Mouse (Mus musculus) macrophage (primary cell): ENCODE data around the gene Ttll8. TPM values are rescaled to one million over a fixed set of nuclear protein-coding genes. Genes with fewer than 3 reads are reported as not detected.
A peak's percentile ranks its signal among the peaks of the same experiment; 100 is the strongest.

Experiments
- H3K27ac ChIP-seq: fragments of 350-480 bp; formaldehyde crosslinking; 2 replicates; pipeline ENCODE4 v1.9.0; 2021
- H3K36me3 ChIP-seq: fragments of 350-480 bp; formaldehyde crosslinking; 2 replicates; pipeline ENCODE4 v1.9.0; 2021; ENCODE audit errors: inconsistent target
- H3K4me3 ChIP-seq: fragments of 350-480 bp; formaldehyde crosslinking; 2 replicates; pipeline ENCODE4 v1.9.0; 2021; ENCODE audit errors: inconsistent target
- H3K79me2 ChIP-seq: fragments of 350-480 bp; formaldehyde crosslinking; 2 replicates; pipeline ENCODE4 v1.9.0; 2021; ENCODE audit errors: inconsistent target
- WGBS: methylation state at CpG from one replicate; pipeline ENCODE4 v1.1.7; 2026; ENCODE audit warnings: inconsistent platforms; ENCODE audit not compliant: missing documents; 5-methylcytosine and 5-hydroxymethylcytosine counted together
- polyA plus RNA-seq: library from polyadenylated mRNA; stranded (reverse); fragments of 250-400 nt; gene quantifications from 3 replicates; pipeline ENCODE4 v1.2.4, GENCODE M21; 2018; ENCODE audit warnings: inconsistent platforms

Ttll8 gene
- polyA plus RNA-seq, 1 experiment from 2014 or later: not detected

GRCm38 (mm10) chr15:88943896-88944551, 10.2 kb downstream of the Ttll8 start:
- WGBS: 59% methylated on average over 5 of the region's 5 CpGs
- Histone ChIP-seq H3K27ac (no peak overlapping the region), H3K4me3 (no peak overlapping the region), H3K36me3 (no peaks in the 10 kb centered on the region), H3K79me2 (no peaks in the 10 kb centered on the region)

- WGBS: 88% methylated on average over 5 of the region's 5 CpGs
- no peaks in the 10 kb centered on the region for H3K36me3 ChIP-seq
These were observed 11.4 kb downstream of the Ttll8 start for GRCm38 (mm10) chr15:88942783-88943182.

GRCm38 (mm10) chr15:88937291-88937650, 16.9 kb downstream of the Ttll8 start:
- 95% methylated on average over 2 of the region's 2 CpGs for WGBS

More at GRCm38 (mm10) chr15:88942783-88943182, 11.4 kb downstream of the Ttll8 start:
- Histone ChIP-seq H3K4me3 (no peak overlapping the region), H3K27ac (no peak overlapping the region), H3K79me2 (no peaks in the 10 kb centered on the region)

DNA sequence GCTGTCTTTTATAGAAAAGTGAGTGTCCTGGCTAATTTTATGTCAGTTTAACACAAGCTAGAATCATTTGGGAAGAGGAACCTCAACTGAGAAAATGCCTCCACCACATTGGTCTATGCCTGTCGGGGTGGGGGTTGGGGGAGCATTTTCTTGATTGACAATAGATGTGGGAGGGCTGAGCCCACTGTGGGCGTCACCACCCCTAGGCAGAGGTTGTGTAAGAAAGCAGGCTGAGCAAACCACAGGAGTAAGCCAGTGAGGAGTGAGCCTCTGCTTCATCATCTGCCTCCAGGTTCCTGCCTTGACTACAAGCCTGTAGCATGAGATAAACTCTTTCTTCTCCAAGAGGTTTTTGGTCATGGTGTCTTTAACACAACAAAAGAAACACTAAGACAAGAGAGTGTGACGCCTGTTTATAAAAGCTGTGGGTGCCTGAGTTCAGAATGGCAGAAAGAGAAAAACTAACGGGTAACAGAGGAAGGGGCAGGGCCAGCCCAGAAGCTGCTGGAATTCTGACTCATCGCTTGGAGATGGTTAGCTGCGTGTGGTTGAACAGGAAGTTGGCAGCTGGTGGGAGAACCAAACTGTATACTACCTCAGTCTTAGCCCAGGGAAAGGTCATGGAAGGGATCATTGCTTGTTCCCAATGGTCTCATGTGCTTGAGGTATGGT, 17.5 kb downstream of the Ttll8 start:
- WGBS: 24% methylated on average over 6 of the region's 6 CpGs
- no peak overlapping the region for H3K4me3 ChIP-seq
- peak overlapping the region; percentile 36 for H3K27ac ChIP-seq
- no peaks in the 10 kb centered on the region for H3K79me2 ChIP-seq
- no peaks in the 10 kb centered on the region for H3K36me3 ChIP-seq

More at GRCm38 (mm10) chr15:88937291-88937650, 16.9 kb downstream of the Ttll8 start:
- Histone ChIP-seq H3K4me3 (no peak overlapping the region), H3K36me3 (no peaks in the 10 kb centered on the region), H3K79me2 (no peaks in the 10 kb centered on the region), H3K27ac (peak overlapping the region; percentile 36)

GRCm38 (mm10) chr15:88934141-88934540, 20.1 kb downstream of the Ttll8 start:
- WGBS: 52% methylated on average over 7 of the region's 7 CpGs

DNA sequence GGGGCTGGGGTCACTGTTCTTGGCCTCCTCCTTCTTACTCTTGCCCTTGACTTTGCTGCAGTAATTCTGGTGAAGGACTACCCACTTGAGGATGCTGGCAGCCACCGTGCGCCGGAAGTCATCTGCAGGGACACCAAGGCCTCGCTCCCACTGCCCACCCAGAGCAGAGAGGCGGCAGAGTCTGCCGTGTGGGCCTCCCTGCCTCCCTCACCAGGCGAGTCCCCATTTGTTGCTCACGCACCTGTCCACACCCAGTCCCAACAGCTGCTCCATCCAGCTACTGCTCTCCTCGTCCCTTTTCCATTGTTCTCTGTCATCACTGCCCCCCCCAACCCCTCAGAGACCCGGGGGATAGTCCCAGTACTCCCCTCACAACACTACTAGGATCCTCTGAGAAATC, 21.6 kb downstream of the Ttll8 start:
- no peak overlapping the region for H3K27ac ChIP-seq
- no peaks in the 10 kb centered on the region for H3K36me3 ChIP-seq
- 94% methylated on average over 10 of the region's 10 CpGs for WGBS
- H3K79me2 ChIP-seq: no peaks in the 10 kb centered on the region
- H3K4me3 ChIP-seq: no peak overlapping the region

More at GRCm38 (mm10) chr15:88934141-88934540, 20.1 kb downstream of the Ttll8 start:
- Histone ChIP-seq H3K27ac (no peak overlapping the region), H3K4me3 (no peak overlapping the region), H3K79me2 (no peaks in the 10 kb centered on the region), H3K36me3 (no peaks in the 10 kb centered on the region)

GRCm38 (mm10) chr15:88921992-88922310, 32.3 kb downstream of the Ttll8 start:
- no peaks in the 10 kb centered on the region for H3K36me3 ChIP-seq
- 77% methylated on average over 6 of the region's 6 CpGs for WGBS
- no peak overlapping the region for H3K27ac ChIP-seq
- H3K4me3 ChIP-seq: no peak overlapping the region
- no peaks in the 10 kb centered on the region for H3K79me2 ChIP-seq

- no peak overlapping the region for H3K4me3 ChIP-seq
- no peaks in the 10 kb centered on the region for H3K79me2 ChIP-seq
- 29% methylated on average over 12 of the region's 12 CpGs for whole genome bisulfite sequencing
- no peaks in the 10 kb centered on the region for H3K36me3 ChIP-seq
- H3K27ac ChIP-seq: no peak overlapping the region
These were observed 32.9 kb downstream of the Ttll8 start for GRCm38 (mm10) chr15:88921131-88921991.

GRCm38 (mm10) chr15:88920065-88920464, 34.2 kb downstream of the Ttll8 start:
- H3K36me3 ChIP-seq: no peaks in the 10 kb centered on the region
- WGBS: 77% methylated on average over 1 of the region's 1 CpGs
- no peaks in the 10 kb centered on the region for H3K79me2 ChIP-seq
- H3K27ac ChIP-seq: no peak overlapping the region
- no peak overlapping the region for H3K4me3 ChIP-seq

- WGBS: 88% methylated on average over 10 of the region's 12 CpGs
- H3K79me2 ChIP-seq: no peaks in the 10 kb centered on the region
- no peak overlapping the region for H3K27ac ChIP-seq
- no peaks in the 10 kb centered on the region for H3K36me3 ChIP-seq
- H3K4me3 ChIP-seq: no peak overlapping the region
These were observed 34.9 kb downstream of the Ttll8 start for GRCm38 (mm10) chr15:88919328-88919727.

DNA sequence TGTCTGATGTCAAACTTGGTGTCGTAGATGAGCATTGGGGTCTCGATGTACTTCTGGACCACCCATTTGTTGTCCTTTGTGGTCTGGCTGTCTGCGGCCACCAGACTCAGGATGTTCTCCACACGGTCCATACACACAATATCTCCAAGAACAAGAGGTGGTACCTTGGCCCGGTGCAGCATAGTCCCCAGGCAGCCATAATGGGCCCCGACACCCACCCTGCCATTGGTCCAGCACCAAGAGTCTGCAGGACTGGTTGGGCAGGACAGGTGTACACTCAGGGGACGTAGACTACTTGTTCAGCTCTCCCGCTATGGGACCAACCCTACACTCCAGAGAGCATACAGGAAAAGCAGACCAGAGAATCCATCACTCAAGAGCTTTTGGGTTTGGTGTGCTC, 37.1 kb downstream of the Ttll8 start:
- no peaks in the 10 kb centered on the region for H3K36me3 ChIP-seq
- no peak overlapping the region for H3K27ac ChIP-seq
- no peaks in the 10 kb centered on the region for H3K79me2 ChIP-seq
- 94% methylated on average over 8 of the region's 8 CpGs for WGBS
- H3K4me3 ChIP-seq: no peak overlapping the region

DNA sequence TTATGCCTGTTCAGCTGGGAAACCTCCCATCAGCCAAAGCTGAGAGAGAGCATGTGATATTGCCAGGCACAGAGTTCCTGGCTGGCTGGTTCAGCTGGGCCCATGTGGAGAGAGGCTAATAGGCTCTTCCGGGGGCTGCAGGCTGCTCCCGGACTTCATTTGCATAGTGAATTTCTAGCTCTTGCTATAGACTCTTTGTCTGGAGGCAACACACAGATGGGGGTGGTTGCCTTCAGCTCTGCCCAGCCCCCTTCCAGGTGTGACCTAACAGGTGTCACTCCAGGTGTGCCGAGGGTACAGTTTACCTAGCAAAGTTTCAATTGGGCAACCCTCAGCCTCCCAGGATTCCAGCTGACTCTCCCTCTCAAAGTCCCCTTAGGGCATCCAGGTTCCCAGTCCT, 37.9 kb downstream of the Ttll8 start:
- H3K4me3 ChIP-seq: no peak overlapping the region
- no peaks in the 10 kb centered on the region for H3K36me3 ChIP-seq
- WGBS: 84% methylated on average over 3 of the region's 3 CpGs
- H3K79me2 ChIP-seq: no peaks in the 10 kb centered on the region
- no peak overlapping the region for H3K27ac ChIP-seq

GRCm38 (mm10) chr15:88915046-88915445, 39.2 kb downstream of the Ttll8 start:
- no peak overlapping the region for H3K27ac ChIP-seq
- 89% methylated on average over 7 of the region's 7 CpGs for WGBS
- no peaks in the 10 kb centered on the region for H3K36me3 ChIP-seq
- no peaks in the 10 kb centered on the region for H3K79me2 ChIP-seq
- H3K4me3 ChIP-seq: no peak overlapping the region

DNA sequence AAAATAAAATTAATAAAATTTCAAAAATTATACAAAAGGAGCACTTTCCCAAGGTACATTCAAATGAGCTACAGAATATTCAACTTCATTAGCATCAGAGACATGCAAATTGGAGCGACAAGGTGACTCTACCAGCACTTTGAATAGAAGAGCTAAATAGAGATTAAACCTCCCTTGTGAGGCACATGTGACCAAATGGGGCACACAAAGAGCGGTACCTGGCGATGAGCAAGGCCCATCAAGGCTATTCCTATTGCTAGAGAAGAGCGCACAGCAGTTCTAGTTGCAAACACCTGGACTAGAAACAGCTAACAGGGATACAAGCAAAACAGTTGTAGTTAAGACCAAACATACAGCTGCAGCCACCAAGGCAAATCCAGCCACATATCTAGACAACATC, 47.9 kb downstream of the Ttll8 start:
- H3K27ac ChIP-seq: no peak overlapping the region
- no peak overlapping the region for H3K4me3 ChIP-seq
- WGBS: 88% methylated on average over 4 of the region's 4 CpGs
- H3K36me3 ChIP-seq: no peaks in the 10 kb centered on the region
- H3K79me2 ChIP-seq: no peaks in the 10 kb centered on the region
